Mouse (Mus musculus): ENCODE results near the gene Bcl7a.

The Bcl7a gene

GRCm38 (mm10) chr5:123343707-123344627, at the start of gene Bcl7a:
Bcl7a (plus strand) TSS chr5:123343834.
- peak; percentile 44 for DNase-seq (ENCODE audit: low read depth, low spot score)

- no peak for DNase-seq (ENCODE audit: low read depth, low spot score)
Observed at GRCm38 (mm10) chr5:123294653-123295052, 49.0 kb upstream of the Bcl7a start.

GRCm38 (mm10) chr5:123296224-123296806, 47.3 kb upstream of the Bcl7a start:
- no peak for DNase-seq (ENCODE audit: low read depth, low spot score)

DNA sequence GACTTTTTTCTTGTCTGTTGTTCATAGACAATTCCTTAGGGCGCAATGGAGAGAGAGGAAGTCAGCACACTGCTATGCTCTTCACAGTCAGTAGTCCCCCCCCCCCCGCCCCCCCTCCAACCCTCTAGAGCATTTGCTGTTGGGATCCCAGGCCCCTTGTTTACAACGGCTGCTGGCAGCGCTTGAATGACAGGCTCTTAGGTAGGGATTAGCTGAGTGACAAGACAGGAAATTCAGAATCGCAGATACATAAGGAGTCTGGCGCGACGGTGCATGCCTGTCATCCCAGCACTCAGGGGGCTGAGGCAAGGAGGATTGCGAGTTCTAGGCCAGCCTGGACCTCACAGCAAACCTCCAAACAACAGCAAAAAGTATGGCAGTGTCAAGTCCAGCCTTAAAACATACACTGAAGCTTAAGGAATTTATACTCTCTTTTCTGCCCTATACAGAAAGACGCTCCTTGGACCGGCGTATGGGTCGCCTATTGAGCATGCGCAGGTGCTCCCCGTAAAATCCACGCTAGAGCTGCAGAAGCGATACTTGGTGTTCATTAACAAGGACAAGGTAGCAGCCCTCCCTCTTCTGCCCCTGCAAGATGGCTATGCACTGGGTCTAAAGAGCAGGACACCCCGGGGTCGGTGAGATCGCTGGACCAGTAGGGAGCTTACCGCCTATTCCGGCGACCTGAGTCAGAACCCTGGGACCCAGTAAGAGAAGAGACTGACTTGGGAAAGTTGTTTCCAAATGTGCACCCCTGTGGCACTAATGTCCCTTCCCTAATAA, 46.5 kb upstream of the Bcl7a start:
- DNase-seq (ENCODE audit: low read depth, low spot score), result no peak

- DNase-seq (ENCODE audit: low read depth, low spot score), result no peak
Observed at GRCm38 (mm10) chr5:123297830-123298229, 45.8 kb upstream of the Bcl7a start.

DNA sequence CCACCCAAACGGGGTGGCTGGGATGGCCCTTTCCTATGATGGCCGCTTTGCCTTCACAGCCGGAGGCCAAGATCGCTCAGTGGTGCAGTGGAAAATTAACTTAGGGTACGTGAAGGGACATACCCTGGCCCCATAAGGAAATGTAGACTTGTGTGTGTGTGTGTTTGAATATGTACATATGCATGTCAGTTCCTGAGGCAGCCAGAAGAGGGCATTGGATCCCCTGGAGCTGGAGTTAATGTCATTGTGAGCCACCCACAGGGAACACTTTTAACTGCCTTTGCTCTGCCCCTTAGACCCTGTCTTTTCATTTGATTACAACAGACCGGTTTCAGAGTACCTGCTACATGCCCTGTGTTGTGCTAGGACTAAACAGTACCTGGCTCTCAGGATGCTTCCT, 45.1 kb upstream of the Bcl7a start:
- DNase-seq (ENCODE audit: low read depth, low spot score), result no peak

DNA sequence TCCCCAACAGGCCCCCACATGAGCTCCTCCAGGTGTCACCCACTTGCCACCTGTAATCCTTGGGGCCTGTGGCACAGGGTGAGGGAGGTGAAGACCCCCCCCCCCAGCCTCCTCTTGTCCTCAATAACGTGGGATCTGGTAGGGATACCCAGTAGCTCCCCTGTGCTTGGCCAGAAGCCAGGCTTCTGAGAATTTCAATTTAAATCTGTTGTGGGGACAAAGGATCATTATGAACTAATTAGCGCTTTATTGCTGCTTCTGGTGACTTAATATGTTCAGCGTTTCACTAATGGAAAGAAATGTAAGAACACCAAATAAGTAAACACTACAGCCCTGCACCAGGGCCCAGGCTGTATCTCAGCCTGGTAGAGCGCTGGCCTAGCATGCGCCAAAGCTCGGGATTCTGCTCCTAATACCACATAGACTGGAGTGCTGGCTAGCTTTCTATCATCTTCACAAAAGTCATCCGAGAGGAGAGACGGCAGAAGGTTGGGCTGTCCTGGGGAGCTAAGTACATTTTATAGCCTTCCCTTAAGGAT, 43.1 kb upstream of the Bcl7a start:
- no peak for DNase-seq (ENCODE audit: low read depth, low spot score)

DNA sequence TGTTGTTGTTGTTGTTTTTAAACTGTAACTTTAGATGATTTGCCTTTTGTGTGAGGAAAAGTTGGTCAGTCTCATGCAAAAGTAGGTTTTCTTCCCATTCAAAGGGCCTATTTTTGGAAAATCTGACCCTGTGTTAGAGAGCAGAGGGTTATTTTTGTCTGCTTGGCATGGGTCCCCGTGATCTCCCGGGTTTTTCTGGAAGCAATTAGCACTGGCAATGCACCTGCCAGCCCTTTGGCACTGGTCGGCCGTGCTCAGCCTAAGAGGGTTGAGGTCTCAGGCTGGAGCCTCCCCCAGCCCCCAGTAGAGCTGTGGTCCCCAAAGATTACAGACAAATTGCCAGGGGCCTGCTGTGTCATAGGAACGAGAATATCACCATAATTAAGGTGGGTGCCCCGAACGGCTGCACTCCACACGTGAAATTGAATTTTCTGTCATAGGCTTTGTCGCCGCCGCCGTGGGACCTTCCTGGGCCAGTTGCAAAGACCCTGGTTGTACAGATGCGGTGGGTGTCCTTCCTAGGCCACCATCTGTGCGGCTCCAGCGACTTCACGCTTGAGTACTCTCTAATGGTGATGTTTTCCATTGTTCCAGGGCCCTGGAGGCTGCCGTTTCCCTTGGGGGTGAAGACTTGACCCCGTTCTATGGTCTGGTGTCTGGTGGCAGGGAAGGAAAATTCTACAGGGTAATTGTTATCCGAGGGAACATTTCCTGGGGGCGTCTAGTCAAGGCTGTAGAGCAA, 41.7 kb upstream of the Bcl7a start:
- DNase-seq (ENCODE audit: low read depth, low spot score), result no peak

DNA sequence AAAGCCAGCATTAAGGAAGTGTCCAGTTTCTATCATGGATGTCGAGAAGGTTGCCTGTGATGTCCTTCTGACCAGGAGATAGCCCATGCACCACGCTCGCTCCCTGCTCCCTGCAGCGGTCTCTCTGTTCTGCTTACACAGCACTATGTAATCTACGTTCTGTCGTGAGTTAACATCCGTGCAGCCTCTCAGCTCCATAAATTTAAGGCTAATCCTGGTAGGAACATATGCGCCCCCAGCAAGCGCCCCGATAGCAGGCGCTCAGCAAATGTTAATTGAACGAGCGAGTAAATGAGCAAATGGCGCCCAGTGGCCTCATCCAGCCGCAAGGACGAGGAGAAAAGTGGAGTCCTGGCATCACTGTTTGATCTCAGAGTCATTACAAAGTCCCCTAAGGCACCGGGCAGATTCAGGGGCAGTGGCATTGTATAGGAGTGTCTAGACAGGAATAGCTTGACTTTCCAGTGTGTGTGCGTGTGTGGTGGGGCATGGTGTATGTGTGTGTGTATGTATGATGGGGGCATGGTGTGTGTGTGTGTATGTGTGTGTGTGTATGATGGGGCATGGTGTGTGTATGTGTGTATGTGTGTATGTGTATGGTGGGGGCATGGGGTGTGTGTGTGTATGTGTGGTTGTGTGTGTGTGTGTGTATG, 35.9 kb upstream of the Bcl7a start:
- no peak for DNase-seq (ENCODE audit: low read depth, low spot score)

DNA sequence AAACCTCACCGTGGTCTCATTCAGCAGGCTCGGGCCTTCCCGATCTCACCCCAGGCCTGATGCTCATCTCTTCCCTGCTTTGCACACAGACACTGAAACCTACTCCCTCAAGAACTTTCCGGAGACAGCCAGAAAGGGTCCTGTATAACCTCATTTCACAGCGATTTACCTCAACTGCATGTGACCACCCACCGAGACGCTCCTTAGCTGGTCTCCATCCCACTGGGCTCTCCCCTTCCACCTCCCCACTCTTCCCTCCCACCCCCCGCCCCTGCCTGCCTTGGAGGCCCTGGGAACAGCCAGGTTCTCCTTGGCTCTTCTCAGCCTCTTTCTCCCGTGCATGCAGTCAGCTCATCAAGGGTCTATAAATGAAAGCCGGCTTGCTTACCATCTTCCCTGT, 33.8 kb upstream of the Bcl7a start:
- no peak for DNase-seq (ENCODE audit: low read depth, low spot score)

DNA sequence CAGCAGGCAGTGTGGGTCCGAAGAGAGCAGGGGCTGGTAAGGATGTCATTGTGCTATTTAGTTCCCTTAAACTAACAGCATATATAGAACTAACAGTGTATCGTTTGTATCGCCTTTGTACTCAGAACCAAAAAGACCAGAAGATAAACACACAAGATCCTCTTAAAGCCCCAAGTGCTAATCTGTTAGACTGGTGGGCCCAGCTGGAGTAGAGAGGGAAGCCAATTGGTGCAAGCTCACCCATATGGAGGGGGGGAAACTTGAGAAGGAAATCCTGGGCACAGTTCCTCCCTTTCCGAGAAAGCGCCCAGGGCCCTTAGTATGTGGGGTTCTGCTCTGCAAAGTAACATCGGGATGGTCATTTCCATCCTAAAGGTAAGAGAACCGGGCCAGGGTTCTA, 33.4 kb upstream of the Bcl7a start:
- no peak for DNase-seq (ENCODE audit: low read depth, low spot score)

DNA sequence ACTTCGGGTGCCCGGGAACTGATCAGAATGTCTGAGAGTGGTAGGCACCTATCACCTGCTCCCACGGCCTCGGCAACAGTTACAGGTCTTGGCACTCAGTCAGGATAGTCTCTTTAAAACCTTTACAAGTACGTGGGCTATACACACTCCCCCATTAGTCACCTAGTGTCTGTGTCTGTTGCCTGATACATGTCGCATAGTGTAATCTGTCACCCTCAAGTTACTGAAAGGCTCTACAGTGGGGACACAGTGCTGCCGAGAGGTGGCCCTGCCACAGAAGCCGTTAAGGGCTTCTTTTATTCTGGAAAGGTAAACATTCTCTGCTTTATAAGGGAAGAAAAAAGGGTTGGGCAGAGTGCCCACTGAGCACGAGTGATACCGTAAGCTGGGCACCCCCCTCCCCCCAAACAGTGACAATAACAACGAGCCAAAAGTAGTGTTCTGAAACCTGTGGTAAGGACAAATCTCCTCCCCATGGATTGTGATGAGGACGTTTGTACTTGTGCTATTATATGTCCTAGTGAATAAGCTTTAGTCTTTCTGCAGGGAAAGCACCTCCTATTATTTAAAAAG, 30.5 kb upstream of the Bcl7a start:
- DNase-seq (ENCODE audit: low read depth, low spot score), result no peak

GRCm38 (mm10) chr5:123313851-123314380, 29.7 kb upstream of the Bcl7a start:
- no peak for DNase-seq (ENCODE audit: low read depth, low spot score)

- DNase-seq (ENCODE audit: low read depth, low spot score), result no peak
Observed at GRCm38 (mm10) chr5:123315219-123315866, 28.3 kb upstream of the Bcl7a start.

GRCm38 (mm10) chr5:123317992-123318391, 25.6 kb upstream of the Bcl7a start:
- no peak for DNase-seq (ENCODE audit: low read depth, low spot score)

DNA sequence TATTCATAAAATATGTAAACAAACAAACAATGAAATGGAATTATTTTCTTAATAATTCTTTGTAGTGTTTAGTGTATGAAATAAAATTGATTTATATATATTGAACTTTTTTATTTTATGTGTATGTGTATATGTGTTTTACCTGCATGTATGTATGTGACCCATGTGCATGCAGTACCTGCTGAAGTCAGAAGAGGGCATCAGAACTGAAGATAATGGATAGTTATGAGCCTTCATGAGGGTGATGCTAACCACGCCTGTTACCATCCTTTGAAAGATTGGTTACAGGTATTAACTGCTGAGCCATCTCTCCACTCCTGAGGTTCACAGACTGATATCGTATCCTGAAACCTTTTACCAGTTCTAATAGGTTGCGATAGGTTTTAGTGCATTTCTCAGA, 23.5 kb upstream of the Bcl7a start:
- DNase-seq (ENCODE audit: low read depth, low spot score), result no peak

DNA sequence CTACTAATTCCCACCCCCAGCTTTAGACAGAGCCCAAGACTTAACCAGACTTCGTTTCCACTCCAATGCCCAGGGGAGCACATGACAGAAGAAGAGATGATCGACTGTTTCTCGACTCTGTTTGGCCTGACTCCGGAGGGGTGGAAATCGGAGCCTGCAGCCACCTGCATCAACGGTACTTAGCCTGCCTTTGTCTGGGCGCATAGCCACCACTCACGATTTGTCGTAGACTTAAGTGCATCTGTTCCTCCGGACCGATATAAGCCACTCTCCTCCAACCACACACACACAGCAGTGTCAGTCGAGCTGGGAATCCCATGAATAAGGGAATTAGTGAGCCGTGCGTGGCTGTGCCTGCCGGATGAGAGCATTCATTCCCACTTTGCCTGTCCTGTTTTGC, 19.4 kb upstream of the Bcl7a start:
- DNase-seq (ENCODE audit: low read depth, low spot score), result no peak

DNA sequence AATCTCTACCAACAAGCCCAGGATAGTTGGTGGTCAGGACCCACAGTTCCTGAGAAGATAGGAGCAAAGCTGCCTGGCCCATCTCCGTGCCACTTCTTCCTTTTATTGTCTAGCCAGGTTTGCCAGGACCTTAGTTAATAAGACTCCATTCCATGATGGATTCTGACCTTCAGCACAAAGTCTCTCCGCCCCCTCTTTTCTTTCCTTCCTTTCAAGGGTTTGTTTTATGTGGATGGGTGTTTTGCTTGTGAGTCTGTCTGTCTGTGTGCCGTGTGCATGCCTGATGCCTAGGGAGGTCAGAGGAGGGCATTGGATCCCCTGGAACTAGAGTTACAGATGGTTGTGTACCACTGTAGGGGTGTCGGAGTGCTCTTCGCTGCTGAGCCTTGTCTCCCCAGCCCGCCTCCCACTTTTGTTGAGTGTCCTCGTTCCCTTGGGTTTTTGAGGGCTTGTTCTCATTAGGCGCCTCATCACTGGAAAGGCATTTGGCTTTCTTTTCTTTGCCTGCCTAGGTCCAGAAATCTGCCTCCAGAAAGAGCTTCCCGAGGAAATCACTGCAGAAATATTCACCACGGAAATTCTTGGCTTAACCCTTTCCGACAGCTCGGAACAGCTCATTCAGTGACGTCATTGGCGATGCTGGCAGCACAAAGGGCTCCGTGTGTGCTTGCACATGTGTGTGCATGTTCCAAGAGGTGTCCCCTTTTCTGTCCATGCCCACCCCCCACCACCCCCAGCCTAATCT, 17.5 kb upstream of the Bcl7a start:
- no peak for DNase-seq (ENCODE audit: low read depth, low spot score)

GRCm38 (mm10) chr5:123326751-123327148, 16.9 kb upstream of the Bcl7a start:
- DNase-seq (ENCODE audit: low read depth, low spot score), result no peak

Data from c-Kit-negative CD71-positive TER-119-positive erythroid progenitor cells, embryonic 14.5 days (primary cell).